Mouse (Mus musculus): ENCODE results near the gene Olfm2.

The Olfm2 gene

GRCm38 (mm10) chr9:20746017-20746660, at the start of gene Olfm2:
Gene Olfm2 (minus strand): TSS chr9:20746349.
- no peak for DNase-seq (ENCODE audit: low read depth, low spot score)

GRCm38 (mm10) chr9:20794108-20794806, 48.1 kb upstream of the Olfm2 start:
- DNase-seq (ENCODE audit: low read depth, low spot score) = no peak

GRCm38 (mm10) chr9:20790345-20790744, 44.2 kb upstream of the Olfm2 start:
- DNase-seq (ENCODE audit: low read depth, low spot score) = peak; percentile 65

GRCm38 (mm10) chr9:20789651-20790050, 43.5 kb upstream of the Olfm2 start:
- DNase-seq (ENCODE audit: low read depth, low spot score) = no peak

- DNase-seq (ENCODE audit: low read depth, low spot score) = no peak
Measured at GRCm38 (mm10) chr9:20787992-20788391, 41.8 kb upstream of the Olfm2 start.

GRCm38 (mm10) chr9:20785055-20785454, 38.9 kb upstream of the Olfm2 start:
- no peak for DNase-seq (ENCODE audit: low read depth, low spot score)

- no peak for DNase-seq (ENCODE audit: low read depth, low spot score)
Measured at GRCm38 (mm10) chr9:20781286-20781685, 35.1 kb upstream of the Olfm2 start.

GRCm38 (mm10) chr9:20765274-20765673, 19.1 kb upstream of the Olfm2 start:
- no peak for DNase-seq (ENCODE audit: low read depth, low spot score)

- DNase-seq (ENCODE audit: low read depth, low spot score) = no peak
Measured at GRCm38 (mm10) chr9:20763099-20763498, 16.9 kb upstream of the Olfm2 start.

- no peak for DNase-seq (ENCODE audit: low read depth, low spot score)
Measured at GRCm38 (mm10) chr9:20762197-20762961, 16.2 kb upstream of the Olfm2 start.

GRCm38 (mm10) chr9:20761388-20761787, 15.2 kb upstream of the Olfm2 start:
- no peak for DNase-seq (ENCODE audit: low read depth, low spot score)

- DNase-seq (ENCODE audit: low read depth, low spot score) = no peak
Measured at GRCm38 (mm10) chr9:20760813-20761212, 14.7 kb upstream of the Olfm2 start.

GRCm38 (mm10) chr9:20758896-20759295, 12.7 kb upstream of the Olfm2 start:
- DNase-seq (ENCODE audit: low read depth, low spot score) = no peak

- DNase-seq (ENCODE audit: low read depth, low spot score) = no peak
Measured at GRCm38 (mm10) chr9:20758243-20758642, 12.1 kb upstream of the Olfm2 start.

GRCm38 (mm10) chr9:20757087-20757955, 11.2 kb upstream of the Olfm2 start:
- peak; percentile 65 for DNase-seq (ENCODE audit: low read depth, low spot score)

GRCm38 (mm10) chr9:20756081-20756700, 10.0 kb upstream of the Olfm2 start:
- DNase-seq (ENCODE audit: low read depth, low spot score) = no peak

- DNase-seq (ENCODE audit: low read depth, low spot score) = no peak
Measured at GRCm38 (mm10) chr9:20754335-20754734, 8.2 kb upstream of the Olfm2 start.

- DNase-seq (ENCODE audit: low read depth, low spot score) = no peak
Measured at GRCm38 (mm10) chr9:20751477-20752029, 5.4 kb upstream of the Olfm2 start.

GRCm38 (mm10) chr9:20749213-20749612, 3.1 kb upstream of the Olfm2 start:
- DNase-seq (ENCODE audit: low read depth, low spot score) = no peak

GRCm38 (mm10) chr9:20748540-20748939, 2.4 kb upstream of the Olfm2 start:
- DNase-seq (ENCODE audit: low read depth, low spot score) = no peak

- DNase-seq (ENCODE audit: low read depth, low spot score) = no peak
Measured at GRCm38 (mm10) chr9:20747682-20748081, 1.5 kb upstream of the Olfm2 start.
